Mouse (Mus musculus) B cell, adult (primary cell): Measurements from ENCODE around the gene Olfr926. TPM values are rescaled to one million over a fixed set of nuclear protein-coding genes. Genes with fewer than 3 reads are reported as not detected.

Source experiments
- total RNA-seq: library from RNA; stranded (reverse); gene quantifications from 4 replicates; pipeline ENCODE4 v1.2.4, GENCODE M21; 2023; ENCODE audit not compliant: inconsistent age

Olfr926 gene
- total RNA-seq, result not detected in 4 replicates

GRCm38 (mm10) chr9:38876826-38877225, at the start of gene Olfr926:
Gene Olfr926, plus strand, starts transcription at chr9:38877126.

GRCm38 (mm10) chr9:38844149-38844548, 32.8 kb upstream of the Olfr926 start, which contains the start of gene Olfr924:
Gene Olfr924, plus strand, starts transcription at chr9:38844449.

GRCm38 (mm10) chr9:38854760-38855159, 22.2 kb upstream of the Olfr926 start, which contains the start of gene Olfr26:
Gene Olfr26, plus strand, starts transcription at chr9:38855060.

Other genes starting within 250 kb of the Olfr926 start
- gene Olfr916, start 217.3 kb upstream of the Olfr926 start, total RNA-seq, result not detected in 4 replicates
- not detected in 4 replicates for gene Olfr917, start 211.3 kb upstream of the Olfr926 start, total RNA-seq
- not detected in 4 replicates for gene Olfr918, start 202.5 kb upstream of the Olfr926 start, total RNA-seq
- gene Olfr919, start 173.5 kb upstream of the Olfr926 start, total RNA-seq, result not detected in 4 replicates
- 8.8 to 12.9 TPM (median 10.5 TPM) in 4 replicates for gene Vwa5a, start 158.9 kb upstream of the Olfr926 start, total RNA-seq
- gene Olfr920, start 124.8 kb upstream of the Olfr926 start, total RNA-seq, result 0.13 to 0.21 TPM in 2 of 4 replicates, not detected in the others
- gene Olfr921, start 104.1 kb upstream of the Olfr926 start, total RNA-seq, result not detected in 4 replicates
- gene Olfr922, start 62.5 kb upstream of the Olfr926 start, total RNA-seq, result not detected in 4 replicates
- gene Olfr923, start 50.6 kb upstream of the Olfr926 start, total RNA-seq, result not detected in 4 replicates
- gene Olfr924, start 32.7 kb upstream of the Olfr926 start, total RNA-seq, result not detected in 4 replicates
- not detected in 4 replicates for gene Olfr26, start 22.1 kb upstream of the Olfr926 start, total RNA-seq
- gene Olfr930, start 52.7 kb downstream of the Olfr926 start, total RNA-seq, result not detected in 4 replicates
- not detected in 4 replicates for gene Olfr933, start 95.2 kb downstream of the Olfr926 start, total RNA-seq
- not detected in 4 replicates for gene Olfr934, start 111.2 kb downstream of the Olfr926 start, total RNA-seq
- not detected in 4 replicates for gene Olfr935, start 122.6 kb downstream of the Olfr926 start, total RNA-seq
- not detected in 4 replicates for gene Olfr146, start 146.3 kb downstream of the Olfr926 start, total RNA-seq
- not detected in 4 replicates for gene Olfr937, start 187.8 kb downstream of the Olfr926 start, total RNA-seq
- not detected in 4 replicates for gene Olfr938, start 201.8 kb downstream of the Olfr926 start, total RNA-seq